Mouse (Mus musculus): ENCODE data around the gene Lhfpl2.
A peak's percentile ranks its signal among the peaks of the same experiment; 100 is the strongest.

The Lhfpl2 gene

DNA sequence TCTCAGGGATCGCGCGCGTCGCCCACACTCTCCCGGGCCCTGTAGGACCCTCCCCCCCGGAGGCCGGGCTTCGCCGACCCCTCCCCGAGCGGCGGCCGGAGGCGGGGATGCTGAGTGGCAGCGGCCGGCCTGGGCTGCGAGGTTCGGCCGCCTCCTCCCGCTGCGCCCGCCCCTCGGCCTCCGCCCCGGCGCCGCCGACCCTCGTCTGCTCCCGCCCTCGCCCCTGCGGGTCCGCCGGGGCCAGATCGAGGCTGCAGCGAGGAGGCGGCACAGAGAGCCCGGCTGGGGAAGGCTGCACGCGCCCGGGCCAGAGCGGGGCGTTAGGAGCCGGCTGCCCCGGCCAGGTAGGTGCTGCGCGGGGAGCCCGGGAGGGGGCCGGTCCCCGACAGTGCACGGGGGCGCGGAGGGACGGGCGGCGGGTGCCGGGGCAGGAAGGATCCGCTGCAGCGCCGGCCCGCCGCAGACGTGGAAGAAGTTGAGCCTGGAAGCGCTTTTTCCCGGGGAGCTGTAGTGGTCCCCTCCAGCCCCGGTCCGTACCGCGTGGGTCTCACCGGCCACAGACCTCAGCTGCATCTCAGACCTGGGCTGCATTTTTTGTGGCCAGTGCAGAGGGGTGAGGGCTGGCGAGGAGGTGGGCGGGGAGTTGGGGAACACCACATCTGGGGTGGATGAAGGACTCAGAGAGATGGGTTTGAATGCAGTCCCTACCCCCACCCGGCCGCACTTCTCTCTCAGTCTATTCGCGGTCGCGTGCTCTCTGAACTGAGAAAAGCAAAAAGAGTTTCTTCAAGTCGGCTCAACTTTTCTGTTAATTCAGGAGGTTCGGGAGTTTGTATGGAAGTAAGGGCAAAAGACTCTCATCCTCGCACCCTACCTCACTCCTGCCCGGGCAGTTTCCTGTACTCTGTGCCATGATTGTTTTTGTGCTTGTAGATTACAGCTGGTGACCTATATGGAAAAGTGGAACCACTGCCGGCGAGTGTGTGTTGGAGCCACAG is at the start of gene Lhfpl2:
Gene Lhfpl2, plus strand, starts transcription at position 234 of the 998 bp plus-strand sequence.
- DNase-seq (ENCODE audit: low read depth, low spot score) = peak; percentile 29

DNA sequence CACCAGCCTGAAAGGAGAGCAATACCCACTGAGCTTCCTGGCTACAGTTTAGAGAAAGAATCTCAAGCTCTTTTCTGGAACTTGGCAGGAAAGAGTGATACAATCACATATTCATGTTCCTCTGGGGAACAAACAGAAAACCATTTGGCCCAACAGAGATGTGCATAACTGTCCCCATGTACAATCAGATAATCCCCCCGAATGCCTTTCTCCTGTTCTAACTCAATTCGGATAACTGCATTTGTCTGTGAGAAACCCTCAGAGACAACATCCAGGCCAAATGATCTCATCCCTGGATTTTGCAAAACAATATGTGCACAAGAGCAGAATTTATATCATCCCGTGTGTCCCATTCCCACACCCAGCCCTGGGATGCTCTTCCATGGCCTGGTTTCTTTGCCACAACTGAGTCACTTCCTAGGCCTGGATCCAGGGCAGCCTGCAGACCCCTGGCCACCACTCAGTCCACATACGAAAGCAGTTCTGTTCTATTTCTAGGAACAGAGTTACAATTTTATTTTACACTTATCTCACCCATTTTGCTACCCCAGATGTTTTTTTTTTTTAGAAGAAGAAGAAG is 45.5 kb upstream of the Lhfpl2 start:
- no peak for DNase-seq (ENCODE audit: low read depth, low spot score)

DNA sequence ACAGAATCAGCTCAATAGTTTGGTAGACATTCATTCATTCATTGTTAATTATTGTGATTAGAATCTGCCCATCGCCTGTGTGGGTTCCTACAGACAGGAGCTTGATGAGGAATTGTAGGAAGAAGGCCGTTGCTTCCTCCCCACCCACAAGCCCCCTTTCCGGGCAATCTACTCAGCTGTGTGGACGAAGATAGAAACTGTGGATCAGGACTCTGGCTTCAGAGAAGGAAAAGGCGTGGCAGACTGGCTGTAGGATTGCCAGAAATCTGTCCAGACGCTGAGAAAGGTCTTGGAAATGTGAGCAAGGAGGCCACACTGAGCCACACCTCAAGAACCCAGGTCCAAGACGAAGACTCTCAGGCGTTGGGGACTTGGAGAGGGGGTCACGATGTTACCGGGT is 43.6 kb upstream of the Lhfpl2 start:
- DNase-seq (ENCODE audit: low read depth, low spot score) = no peak

DNA sequence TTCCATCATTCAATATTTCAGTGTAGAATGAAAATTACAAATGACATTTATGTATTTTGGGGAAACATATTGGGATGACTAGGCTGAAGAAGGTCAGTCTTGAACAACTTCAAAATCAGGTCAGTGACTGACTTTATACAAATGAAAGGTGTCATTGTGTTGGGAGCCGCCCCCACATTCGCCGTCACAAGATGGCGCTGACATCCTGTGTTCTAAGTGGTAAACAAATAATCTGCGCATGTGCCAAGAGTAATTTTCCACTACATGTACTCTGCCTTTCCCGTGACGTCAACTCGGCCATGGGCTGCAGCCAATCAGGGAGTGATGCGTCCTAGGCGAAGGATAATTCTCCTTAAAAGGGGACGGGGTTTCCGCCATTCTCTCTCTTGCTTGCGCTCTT is 33.0 kb upstream of the Lhfpl2 start:
- peak; percentile 23 for DNase-seq (ENCODE audit: low read depth, low spot score)

DNA sequence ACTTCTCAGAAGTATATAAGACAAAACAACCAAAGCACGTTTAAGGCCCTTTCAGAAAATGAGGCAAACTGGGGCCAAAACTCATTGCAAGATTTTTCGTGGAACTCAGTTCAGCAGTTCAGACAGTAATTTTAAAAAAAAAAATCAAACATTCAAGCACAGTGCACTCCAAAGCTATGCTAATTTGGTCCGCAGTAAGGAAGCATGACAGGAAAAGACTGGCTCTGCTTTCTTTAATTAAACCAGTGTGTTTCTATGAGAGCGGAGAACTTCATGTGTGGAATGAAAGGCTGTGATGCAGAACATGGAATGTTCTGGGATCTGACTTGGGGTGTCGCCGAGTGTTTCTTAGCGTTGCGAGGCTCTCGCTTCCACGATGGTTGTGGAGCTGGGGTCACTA is 28.4 kb upstream of the Lhfpl2 start:
- no peak for DNase-seq (ENCODE audit: low read depth, low spot score)

DNA sequence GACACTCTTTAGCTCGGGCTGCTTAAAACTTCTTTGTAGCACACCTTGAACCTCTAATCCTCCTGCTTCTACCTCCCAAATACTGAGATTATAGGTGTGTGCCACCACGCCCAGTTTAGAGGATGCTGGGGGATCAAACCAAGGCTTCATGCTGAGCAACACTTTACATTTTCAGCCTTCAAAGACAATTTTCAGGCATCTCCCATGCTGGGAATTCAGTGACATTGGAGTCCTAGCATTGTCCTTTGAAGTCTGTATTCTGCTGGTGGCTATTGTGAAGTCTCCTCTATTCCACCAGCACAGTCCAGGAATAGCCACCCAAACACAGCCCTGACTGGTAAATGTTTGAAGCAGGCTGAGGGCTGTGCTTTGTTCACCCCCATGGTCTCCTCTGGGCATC is 27.0 kb upstream of the Lhfpl2 start:
- no peak for DNase-seq (ENCODE audit: low read depth, low spot score)

DNA sequence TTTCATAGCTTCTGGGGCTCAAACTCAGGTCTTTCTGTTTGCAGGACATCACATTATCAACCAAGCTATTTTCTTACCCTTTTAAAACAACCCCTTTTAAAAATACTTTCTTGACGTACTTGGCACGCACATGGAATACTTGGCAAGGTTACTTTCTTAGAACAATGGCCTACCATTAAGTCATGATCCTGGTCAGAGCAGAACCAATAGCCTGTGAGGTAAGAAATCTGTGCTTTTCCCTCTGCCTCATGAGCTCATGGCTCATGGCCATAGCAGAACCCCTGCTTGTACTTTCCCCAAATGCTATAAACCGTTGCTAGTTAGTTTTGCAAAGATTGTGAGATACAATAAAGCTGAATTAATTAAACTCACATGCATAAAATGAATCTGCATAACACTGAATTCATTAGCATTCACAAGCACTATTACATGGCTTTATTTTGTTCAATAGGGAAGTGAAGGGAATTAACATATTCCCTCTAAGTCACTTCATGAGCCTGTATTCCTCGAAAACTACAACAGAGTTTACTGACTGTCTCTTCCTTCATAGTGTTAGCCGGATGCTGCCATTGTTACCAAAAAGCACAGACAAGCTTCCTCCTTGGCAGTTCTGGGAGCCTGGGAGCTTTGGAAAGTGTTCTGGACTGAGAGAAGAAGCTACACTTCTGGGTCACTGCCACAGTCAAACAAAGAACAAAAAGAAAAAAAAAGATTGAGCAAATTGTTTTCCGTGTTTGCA is 20.1 kb upstream of the Lhfpl2 start:
- DNase-seq (ENCODE audit: low read depth, low spot score) = no peak

DNA sequence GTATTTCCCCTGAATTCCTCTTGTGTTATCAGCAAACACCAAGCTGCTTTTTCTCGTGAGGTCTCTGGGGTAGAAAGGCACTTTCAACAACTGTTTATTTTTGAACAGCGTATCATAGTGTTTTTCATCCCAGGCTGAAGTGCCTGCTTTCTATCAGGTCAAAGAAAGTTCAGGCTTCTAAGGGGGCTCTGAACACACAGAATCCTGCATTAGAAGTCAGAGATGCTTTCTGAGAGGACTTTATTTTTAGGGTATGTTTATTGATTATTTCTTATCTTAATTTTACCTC is 19.6 kb upstream of the Lhfpl2 start:
- no peak for DNase-seq (ENCODE audit: low read depth, low spot score)

DNA sequence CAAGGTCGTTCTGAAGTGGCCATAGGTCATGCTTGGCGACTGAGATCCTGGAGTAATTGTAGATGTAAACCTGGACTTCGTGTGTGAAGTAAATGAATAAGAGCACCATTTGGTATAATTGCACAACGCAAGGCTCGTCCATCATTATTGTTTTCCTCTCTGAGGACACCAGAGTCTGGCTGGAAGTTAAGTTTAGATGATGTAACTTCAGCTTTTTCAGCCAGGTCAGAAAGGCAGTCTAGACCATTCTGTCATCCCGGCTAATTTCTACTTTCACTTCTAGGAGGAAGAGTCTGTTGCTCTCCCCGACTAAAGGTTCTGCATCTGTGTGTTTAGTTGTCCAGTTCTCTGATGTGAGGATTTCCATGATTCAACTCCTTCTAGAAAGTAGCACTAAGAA is 7.6 kb upstream of the Lhfpl2 start:
- DNase-seq (ENCODE audit: low read depth, low spot score) = no peak

DNA sequence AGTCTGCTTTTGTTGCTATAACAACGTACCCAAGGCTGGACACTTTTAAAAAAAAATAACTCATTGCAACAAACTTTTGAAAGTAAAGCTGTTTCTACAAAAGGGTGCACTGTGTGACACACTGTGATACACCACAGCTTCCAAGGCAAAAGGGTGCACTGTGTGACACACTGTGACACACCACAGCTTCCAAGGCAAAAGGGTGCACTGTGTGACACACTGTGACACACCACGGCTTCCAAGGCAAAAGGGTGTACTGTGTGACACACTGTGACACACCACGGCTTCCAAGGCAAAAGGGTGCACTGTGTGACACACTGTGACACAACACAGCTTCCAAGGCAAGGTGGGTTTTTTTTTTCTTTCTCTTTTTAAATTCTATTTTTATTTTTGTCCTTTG is 6.8 kb upstream of the Lhfpl2 start:
- no peak for DNase-seq (ENCODE audit: low read depth, low spot score)

DNA sequence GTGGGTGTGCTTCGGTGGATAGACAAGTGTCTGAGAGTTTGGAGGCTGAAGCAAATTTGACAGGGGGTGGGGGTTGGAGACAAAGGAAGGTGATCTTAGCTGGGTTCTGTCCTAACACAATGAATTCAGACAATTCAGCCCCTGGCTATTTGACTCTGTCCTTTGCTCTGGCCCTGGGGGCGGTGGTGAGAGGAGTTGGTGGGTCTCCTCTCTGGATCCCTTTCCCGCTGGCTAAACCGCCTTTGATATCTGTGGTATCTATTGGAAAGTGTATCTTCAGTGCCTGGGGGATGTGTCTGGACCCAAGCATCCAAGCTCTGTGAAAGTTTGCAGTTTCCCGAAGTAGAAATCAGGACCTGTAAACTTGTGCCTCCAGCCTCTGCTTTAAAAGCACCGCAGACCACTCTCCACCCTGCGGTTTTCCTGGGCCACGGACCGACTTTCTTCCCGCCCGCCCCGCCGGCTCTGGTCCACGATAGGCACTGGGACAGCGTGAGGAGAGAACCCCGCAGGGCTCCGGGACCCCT is 497 bp upstream of the Lhfpl2 start:
- no peak for DNase-seq (ENCODE audit: low read depth, low spot score)

DNA sequence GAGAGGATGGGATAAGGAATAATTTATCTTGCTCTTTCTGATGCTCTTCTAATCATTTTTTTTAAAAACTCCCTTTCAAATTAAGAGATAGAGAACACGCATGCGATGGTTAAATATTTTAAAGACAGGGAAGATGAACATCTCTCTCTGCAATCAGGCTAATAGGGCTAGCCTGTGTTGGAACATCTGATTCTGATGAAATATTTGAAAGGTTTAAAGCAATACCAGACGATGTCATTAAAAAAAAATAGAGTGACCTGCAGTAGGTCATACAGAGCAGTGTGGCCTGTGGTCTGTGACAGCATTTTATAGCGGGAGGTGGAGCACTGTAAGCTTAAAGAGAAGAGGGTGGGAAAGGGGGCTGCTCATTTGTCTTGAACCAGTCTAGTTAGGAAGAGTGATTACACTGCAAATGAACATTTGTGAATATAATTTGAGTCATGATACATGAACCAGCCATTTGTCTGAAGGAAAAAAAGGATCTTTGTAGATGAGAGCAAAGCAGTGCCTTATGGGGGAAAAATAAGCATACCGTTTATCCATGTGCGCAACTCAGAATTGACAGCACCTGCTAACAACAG is 1.1 kb downstream of the Lhfpl2 start:
- DNase-seq (ENCODE audit: low read depth, low spot score) = no peak

DNA sequence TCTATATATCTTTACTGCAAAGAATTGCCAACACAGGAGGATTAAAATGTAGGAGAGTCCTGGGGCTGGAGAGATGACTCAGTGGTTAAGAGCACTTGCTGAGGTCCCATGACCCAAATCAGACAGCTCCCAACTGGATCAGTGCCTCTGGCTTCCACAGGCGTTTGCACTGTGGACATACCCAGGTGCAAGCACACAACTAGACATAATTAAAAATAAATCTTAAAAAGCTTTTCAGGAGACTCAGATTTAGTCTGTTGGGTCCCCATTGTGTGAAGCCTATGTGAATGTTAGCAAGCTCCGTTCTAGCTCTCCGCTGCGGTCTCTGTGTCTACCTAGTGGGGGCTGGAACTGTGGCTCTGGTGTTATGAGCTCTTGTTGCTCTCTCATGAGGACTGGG is 1.8 kb downstream of the Lhfpl2 start:
- DNase-seq (ENCODE audit: low read depth, low spot score) = no peak

DNA sequence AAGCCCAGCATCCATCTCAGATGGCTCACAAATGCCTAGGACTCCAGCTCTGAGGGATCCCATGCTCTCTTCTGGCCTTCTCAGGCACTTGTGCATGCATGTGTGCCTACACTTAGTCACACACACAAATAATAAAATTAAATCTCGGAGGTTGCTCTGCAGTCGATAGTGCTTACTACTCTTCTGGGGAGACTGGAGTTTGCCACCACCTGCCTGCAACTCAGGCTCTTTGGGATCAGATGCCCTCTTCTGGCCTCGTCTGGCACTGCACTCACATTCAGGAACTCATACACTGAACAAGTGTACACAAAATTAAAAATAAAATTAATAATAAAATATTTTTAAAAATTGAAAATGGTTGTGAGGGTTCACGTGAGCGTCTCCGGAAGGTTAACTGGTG is 2.2 kb downstream of the Lhfpl2 start:
- DNase-seq (ENCODE audit: low read depth, low spot score) = peak; percentile 61

DNA sequence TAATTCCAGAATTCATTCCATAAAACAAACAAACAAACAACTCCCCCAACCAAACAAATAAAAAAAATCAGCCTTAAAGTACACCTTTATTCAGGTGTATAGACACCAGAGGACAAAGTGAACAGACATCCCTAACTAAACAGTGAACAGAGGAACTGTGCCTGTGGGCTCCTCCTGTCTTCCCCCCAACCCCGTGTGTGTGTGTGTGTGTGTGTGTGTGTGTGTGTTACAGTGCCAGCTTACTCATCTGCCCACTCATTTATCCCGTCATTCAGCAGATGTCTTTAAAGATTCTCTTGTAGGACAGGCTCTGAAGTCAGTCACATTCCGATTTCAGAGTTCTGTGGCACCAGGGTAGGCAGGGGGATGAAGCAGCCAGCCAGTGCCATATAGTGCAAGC is 2.9 kb downstream of the Lhfpl2 start:
- no peak for DNase-seq (ENCODE audit: low read depth, low spot score)

DNA sequence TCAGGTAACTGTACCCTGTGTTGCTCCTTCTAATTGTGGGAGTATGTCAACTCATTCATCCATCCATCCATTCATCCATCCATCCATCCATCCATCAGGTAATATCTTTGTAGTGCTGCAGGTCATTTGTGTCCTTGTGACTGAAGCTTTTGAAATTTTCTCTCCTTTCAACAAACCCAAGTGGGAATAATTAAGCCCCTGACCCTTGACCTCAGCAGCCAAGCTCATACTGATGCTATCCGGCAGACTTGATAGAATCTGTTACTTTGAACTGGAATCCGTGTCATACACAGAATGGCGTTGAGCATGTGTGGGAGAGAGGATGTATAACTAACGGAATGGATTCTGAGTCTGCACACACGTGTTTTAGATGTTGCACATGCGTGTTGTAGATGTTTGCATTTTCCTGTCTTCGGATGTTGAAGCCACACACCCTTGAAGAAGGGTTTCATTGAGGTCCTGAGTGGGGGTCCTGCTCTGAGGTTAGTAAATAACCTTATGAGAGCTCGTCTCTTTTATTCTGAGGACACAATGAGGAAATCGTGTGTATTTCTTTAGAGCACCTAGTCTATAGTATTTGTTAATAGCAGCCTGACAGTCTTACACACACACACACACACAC is 3.8 kb downstream of the Lhfpl2 start:
- no peak for DNase-seq (ENCODE audit: low read depth, low spot score)

DNA sequence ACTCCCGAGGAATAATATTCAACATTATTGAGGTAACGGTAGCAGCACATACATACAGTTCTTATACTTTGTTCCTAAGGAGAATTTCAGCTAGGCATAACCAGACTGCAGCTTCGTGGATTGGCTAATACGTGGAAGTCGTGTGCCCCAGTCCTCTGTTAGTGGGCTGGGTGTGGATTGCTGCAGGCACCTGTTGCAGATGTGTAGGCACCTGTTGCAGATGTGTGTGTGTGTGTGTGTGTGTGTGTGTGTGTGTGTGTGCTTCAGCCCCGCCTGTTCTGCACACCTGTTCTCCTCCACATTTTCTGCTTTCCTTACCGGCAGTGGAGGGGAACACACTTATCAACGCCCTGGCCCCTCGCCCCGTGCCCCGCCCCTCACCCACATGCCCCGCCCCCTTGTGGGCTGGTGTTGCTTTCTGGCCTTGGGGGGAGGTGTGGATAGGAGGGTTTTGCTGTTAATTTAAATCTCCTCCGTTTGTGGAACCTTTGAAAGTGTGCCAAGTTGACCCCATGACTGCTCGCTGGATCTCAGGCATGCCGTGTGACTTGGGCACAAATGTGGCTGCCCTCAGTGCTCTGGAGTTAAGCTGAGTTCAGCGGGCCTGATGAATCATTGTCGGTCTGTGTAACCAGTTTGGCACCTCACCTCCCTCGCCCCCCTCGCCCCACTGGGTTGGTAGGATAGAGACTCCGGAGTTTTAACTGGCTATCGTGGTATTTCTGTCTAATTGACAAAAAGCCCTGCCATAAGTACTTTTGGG is 4.9 kb downstream of the Lhfpl2 start:
- peak; percentile 7 for DNase-seq (ENCODE audit: low read depth, low spot score)

DNA sequence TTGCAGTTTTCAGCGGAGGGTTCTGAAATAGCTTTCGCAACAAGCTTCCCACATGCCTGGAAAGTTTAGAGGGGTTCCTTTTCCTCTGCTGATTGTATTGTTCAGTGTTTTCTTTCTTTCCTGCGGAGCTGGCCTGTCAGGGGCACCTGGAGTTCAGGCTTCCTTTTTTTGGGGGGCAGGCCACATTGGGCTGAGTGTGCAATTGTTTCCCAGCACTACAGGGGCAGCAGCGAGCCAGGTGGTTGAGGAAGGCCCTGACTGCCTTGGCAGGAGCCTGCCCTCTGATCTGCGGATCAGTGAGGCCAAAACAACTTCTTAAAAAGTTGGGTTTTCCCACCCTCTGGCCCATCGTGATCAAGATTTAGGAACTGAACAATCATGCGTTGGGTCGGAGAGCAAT is 5.6 kb downstream of the Lhfpl2 start:
- DNase-seq (ENCODE audit: low read depth, low spot score) = no peak

DNA sequence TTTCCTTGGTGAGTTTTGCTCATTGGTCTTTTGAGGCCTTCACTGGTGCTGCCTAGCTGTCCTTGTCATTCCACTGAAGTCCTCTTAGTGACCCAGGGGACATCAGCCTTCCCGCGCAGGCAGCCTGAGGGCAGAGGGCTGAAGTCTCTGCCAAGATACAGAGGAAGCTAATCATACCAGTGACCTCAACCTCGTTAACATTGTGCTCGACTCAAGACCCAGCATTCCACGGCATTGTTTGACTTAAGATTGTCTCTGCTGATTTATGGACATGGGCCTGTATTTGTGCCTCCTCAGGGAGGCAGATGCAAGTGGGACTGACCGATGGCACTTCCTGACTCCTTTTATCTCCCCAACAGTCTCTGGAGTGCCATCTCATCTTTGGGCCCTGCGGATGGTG is 7.0 kb downstream of the Lhfpl2 start:
- no peak for DNase-seq (ENCODE audit: low read depth, low spot score)

DNA sequence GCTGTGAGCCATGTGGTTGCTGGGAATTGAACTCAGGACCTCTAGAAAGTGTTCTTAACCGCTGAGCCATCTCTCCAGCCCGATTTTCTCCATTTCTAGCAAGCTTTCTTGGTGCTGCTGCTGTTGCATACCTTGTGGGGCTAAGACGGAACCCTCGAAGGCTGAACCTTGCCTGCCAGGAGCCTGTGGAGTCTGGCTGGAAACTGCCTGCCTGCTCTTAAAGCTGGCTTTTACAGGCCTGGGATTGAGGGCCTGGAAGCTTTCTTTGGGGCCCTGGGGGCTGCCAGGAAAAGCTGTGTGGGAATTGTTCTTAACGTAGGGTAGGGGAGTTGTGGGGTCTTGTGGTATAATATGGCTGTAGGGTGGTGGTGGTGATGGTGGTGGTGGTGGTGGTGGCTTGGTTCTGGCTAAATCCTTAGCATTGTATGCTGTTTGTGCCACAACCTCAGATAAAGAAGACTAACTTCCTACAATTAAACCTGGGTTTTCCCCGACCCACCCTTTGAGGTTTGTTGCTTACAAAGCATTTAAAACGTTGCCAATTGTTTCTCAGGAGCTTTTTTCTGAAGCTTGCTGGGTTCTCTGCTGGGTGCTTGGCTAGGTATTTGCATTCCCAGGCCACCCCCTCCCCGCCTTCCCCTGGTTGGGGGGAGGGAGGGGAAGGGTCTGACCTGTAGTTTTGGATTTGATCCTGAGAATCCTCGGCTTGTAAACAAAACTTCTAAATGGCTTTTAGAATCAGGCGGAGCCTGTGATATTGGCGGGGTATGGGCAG is 7.9 kb downstream of the Lhfpl2 start:
- DNase-seq (ENCODE audit: low read depth, low spot score) = no peak

Measured in CD4-positive, CD25-positive, alpha-beta regulatory T cell, adult 2 months (primary cell).